Mouse (Mus musculus) layer of hippocampus, adult 9-10 months (tissue): ENCODE measurements around the gene Olfr872.
"Not testable (repeated sequence)": the region's sequence is repeated elsewhere in the genome, so short reads cannot be mapped to it uniquely, and the experiment has no call there.

Source experiments
- DNase-seq: peaks from one replicate; pipeline ENCODE4 v3.0.0; 2022; ENCODE audit warnings: low spot score

Olfr872 gene

GRCm38 (mm10) chr9:20236819-20237218 lies at the start of gene Olfr872:
Olfr872 (plus strand) TSS chr9:20237119.
- no peak for DNase-seq

GRCm38 (mm10) chr9:20202131-20202530 lies 34.8 kb upstream of the Olfr872 start:
- no peak for DNase-seq

- DNase-seq: not testable (repeated sequence)
These were observed 33.4 kb upstream of the Olfr872 start for GRCm38 (mm10) chr9:20203413-20203984.

GRCm38 (mm10) chr9:20210812-20211211 lies 26.1 kb upstream of the Olfr872 start:
- DNase-seq: no peak

DNA sequence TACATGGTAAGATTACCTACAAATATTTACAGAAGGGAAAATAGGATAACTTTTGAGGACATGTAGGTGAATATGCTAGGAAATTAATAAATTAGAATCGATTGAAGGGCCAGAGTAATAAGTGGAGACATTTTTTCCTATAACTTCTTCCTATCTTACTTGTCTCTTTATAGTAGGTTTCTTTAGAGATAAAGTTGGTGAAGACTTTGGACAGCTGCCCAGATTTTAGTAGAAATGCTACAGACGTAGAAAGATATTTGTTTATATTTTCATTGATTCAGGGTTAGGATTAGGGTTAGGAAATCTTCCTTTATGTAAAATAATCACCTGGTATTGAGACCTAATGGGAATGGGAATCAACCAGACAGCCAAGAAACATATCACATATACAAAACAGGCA lies 25.4 kb upstream of the Olfr872 start:
- no peak for DNase-seq

DNA sequence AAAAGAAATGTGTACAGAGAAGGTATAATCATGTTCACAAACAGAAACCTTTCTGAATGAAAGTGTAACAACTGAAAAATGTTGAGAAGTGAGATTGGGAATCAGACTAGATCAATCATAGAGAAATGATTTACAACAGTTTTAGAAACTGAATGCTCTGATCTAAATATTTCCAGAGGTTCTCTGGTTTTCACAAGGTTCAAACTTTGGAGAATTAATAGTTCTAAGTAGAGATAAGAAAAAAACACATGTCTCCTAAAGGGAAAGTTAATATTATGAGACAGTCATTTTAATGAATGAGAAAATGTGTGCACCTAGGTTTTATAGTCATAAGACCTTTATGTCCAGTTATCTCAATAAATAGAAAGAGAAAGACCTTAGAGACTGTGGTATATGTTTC lies 25.0 kb upstream of the Olfr872 start, which contains the start of gene Olfr871:
Olfr871 (plus strand) TSS at position 301 of the 400 bp plus-strand sequence.
- DNase-seq: no peak

- DNase-seq: no peak
These were observed 459 bp downstream of the Olfr872 start for GRCm38 (mm10) chr9:20237378-20237777.

GRCm38 (mm10) chr9:20282051-20282450 lies 45.1 kb downstream of the Olfr872 start, which contains the start of gene Olfr39:
Olfr39 (plus strand) TSS chr9:20282351.
- DNase-seq: no peak

DNA sequence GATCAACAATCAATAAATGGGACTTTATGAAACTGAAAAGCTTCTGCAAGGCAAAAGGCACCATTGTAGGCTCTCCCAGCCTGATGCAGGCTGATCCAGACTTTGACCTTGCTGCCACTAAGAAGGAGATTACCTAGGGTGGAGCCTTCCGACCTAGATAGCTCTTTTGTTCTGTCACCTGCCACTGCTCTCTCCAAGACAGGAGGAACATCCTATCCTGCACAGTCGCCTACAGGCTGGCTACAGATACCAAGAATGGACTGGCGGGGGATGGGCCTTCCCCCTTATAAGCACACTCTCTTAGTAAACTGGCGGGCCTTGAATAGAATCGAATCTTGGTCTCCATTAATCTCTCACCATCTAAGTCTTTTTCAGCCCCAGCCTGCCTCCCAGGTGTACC lies 58.6 kb downstream of the Olfr872 start:
- not testable (repeated sequence) for DNase-seq

GRCm38 (mm10) chr9:20298232-20298631 lies 61.3 kb downstream of the Olfr872 start, which contains the start of gene Olfr873:
Olfr873 (plus strand) TSS chr9:20298532.
- DNase-seq: no peak
